Mouse (Mus musculus) CD4-positive, CD25-positive, alpha-beta regulatory T cell (primary cell): ENCODE data around the gene Cnep1r1. TPM values are rescaled to one million over a fixed set of nuclear protein-coding genes. Genes with fewer than 3 reads are reported as not detected.

ENCODE experiments used
- polyA plus RNA-seq: library from polyadenylated mRNA; unstranded; fragments of 100-300 nt; shearing (Covaris generic); gene quantifications from one replicate; pipeline ENCODE4 v1.2.1, GENCODE M21; 2017

Gene Cnep1r1
- 38.5 TPM for polyA plus RNA-seq

GRCm38 (mm10) chr8:88118456-88119036 is at the start of gene Cnep1r1:
Gene Cnep1r1 (plus strand): TSS chr8:88118769.

GRCm38 (mm10) chr8:88137748-88138484 is 19.3 kb downstream of the Cnep1r1 start, which contains the start of gene Heatr3:
Gene Heatr3 (plus strand): TSS chr8:88137855.

Other genes starting within 250 kb of the Cnep1r1 start
- 0.08 TPM for gene Zfp423, start 159.2 kb upstream of the Cnep1r1 start, polyA plus RNA-seq
- gene Heatr3, start 19.1 kb downstream of the Cnep1r1 start, polyA plus RNA-seq, result 40.7 TPM
- 41.9 TPM for gene Tent4b, start 80.4 kb downstream of the Cnep1r1 start, polyA plus RNA-seq
- gene Adcy7, start 153.6 kb downstream of the Cnep1r1 start, polyA plus RNA-seq, result 134 TPM
- gene Brd7, start 243.4 kb downstream of the Cnep1r1 start, polyA plus RNA-seq, result 86.5 TPM